Mouse (Mus musculus) brain, adult 2 months (tissue): Measurements from ENCODE around the gene 4930572O03Rik.
"Not testable (repeated sequence)": the region's sequence is repeated elsewhere in the genome, so short reads cannot be mapped to it uniquely, and the experiment has no call there.

Experiments used
- DNase-seq: peaks from one replicate; pipeline ENCODE4 v3.0.0; 2011; ENCODE audit warnings: low read depth, low spot score

4930572O03Rik gene

DNA sequence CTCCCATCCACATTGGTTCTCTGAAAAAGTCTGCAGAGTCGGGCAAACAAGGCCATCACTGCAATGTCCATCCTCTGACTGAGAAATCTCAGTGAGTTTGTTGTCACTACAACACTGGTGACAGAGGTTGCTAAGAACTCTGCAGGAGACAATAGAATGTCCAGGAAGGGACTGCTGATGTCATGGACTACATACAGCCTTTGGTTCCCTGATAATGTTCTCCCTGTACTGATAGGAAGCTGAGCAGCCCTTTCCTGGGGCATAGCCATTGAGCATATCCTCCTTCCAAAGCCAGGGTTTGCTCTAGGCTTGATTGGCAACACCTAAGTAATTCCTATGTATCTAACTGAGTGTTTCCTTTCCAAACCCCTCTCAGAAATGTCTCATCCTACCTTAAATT is at the start of gene 4930572O03Rik:
Gene 4930572O03Rik (minus strand): TSS at position 101 of the 400 bp plus-strand sequence.
- not testable (repeated sequence) for DNase-seq

- DNase-seq, result not testable (repeated sequence)
These were observed 46.0 kb upstream of the 4930572O03Rik start for GRCm38 (mm10) chr5:15702891-15703290.

- DNase-seq, result not testable (repeated sequence)
These were observed 40.9 kb upstream of the 4930572O03Rik start for GRCm38 (mm10) chr5:15697719-15698118.

GRCm38 (mm10) chr5:15691849-15692248 is 35.0 kb upstream of the 4930572O03Rik start:
- not testable (repeated sequence) for DNase-seq

DNA sequence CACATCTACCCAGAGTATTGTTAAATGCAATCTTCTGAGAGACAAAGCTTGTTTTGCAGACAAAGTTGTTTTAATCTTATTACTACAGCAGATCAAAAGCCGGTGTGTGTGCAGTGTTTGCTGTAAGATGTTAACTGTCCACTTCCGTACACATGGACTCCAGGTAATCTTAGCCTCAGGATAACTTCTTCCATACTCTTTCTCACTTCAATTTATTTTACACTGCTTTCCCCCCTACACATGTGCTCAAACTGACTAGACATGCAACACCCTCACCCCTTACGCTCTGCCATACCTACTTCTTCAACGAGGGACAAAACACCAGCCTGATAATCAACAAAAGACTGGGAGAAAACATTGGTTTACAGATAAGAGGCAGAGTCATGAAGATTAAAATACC is 34.0 kb upstream of the 4930572O03Rik start:
- not testable (repeated sequence) for DNase-seq

DNA sequence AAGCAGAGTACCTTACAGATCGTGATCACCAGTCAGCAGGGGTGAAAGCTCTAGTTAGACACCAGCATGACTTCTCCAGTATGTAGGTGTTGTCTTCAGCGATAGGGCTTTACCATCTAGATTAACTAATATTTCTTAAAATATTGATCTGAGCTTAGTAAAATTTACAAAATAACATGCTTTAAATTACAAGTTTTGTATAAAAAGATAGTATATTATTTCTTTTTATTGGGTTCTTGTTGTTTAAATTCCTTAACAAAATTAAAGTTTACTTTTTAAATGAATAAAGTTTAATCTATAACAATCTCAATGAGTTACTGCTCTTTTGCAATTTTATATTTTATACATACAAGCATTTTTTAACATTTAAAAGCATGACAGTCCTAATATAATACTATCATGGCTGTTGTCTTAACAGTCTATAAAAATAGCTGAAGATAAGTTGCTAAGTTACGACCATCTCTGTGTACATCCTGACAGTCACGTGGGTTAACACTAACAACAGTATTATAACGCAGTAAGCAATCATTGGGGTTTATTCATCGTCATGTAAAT is 32.9 kb upstream of the 4930572O03Rik start:
- not testable (repeated sequence) for DNase-seq

GRCm38 (mm10) chr5:15688874-15689658 is 32.2 kb upstream of the 4930572O03Rik start:
- DNase-seq, result not testable (repeated sequence)

DNA sequence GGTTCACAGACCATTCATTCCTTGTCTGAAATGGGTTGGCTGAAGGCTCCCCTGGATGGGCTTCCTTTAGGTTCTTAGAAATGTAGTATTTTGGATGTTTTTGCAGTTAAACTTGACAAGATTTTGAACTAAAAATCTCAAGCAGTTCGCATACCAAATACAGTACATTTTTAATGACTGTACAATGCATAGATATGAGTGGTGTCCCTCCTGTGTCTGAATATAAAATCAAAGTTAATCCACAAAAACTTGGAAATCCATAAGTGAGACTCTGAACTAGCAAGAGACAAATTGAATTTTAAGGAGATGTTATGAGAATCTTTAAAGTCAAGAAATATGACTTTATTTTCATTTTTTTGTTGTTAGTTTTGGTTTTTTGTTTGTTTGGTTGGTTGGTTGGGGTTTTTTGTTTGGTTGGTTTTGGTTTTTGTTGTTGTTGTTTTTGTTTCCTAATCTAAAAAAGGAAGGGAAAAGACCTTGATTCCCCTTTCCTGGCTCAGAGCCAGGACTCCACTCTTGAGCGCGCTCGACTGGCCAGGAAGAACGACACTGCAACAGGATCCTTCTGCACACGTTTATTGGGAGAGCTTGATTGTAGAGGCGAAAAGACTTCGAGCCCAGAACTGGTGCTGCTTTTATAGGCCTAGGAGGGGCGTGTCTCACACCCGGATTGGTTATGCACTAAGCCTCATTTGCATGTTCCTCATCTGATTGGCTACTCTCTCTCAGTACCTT is 24.6 kb upstream of the 4930572O03Rik start:
- not testable (repeated sequence) for DNase-seq

GRCm38 (mm10) chr5:15679980-15680949 is 23.4 kb upstream of the 4930572O03Rik start:
- not testable (repeated sequence) for DNase-seq

DNA sequence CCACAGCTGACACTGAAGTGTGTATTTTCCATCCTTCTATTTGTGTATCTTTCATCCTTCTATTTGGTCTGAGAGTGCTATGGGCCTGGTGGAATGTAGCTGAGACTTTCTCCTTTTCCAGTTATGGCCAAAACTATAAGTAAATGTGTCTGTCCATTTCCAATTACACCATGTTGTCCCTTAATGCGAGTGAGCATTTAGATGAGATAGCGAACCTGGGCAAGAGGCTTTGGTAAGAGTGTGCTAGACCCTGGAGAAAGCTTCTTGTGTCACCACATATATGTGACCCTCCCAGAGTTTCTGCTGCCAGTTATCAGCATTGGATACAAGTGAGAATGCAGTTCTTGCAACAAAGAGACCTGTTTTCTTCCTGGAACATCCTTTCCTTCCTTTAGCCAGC is 22.0 kb upstream of the 4930572O03Rik start:
- DNase-seq, result not testable (repeated sequence)

- DNase-seq, result not testable (repeated sequence)
These were observed 20.9 kb upstream of the 4930572O03Rik start for GRCm38 (mm10) chr5:15677750-15678149.

DNA sequence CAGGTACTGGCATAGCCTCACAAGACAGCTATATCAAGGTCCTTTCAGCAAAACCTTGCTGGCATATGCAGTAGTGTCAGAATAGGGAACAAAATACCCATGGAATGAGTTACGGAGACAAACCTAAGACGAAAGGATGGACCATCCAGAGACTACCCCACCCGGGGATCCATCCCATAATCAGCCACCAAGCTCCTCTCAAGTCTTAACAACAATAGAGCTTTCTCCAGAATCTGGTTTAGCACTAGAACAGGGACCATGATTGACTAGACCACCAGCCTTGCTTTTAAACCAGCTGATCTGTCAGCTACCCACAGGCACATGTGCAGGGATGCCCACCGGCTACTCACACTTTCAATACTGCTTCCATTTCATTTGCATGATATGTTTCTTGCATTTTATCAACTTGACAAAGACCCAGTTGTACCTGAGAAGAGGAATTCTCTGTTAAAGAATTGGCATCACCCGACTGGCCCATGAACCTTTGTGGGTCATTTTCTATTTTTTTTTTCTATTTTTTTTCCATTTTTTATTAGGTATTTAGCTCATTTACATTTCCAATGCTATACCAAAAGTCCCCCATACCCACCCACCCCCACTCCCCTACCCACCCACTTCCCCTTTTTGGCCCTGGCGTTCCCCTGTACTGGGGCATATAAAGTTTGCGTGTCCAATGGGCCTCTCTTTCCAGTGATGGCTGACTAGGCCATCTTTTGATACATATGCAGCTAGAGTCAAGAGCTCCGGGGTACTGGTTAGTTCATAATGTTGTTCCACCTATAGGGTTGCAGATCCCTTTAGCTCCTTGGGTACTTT is 17.8 kb upstream of the 4930572O03Rik start:
- not testable (repeated sequence) for DNase-seq

DNA sequence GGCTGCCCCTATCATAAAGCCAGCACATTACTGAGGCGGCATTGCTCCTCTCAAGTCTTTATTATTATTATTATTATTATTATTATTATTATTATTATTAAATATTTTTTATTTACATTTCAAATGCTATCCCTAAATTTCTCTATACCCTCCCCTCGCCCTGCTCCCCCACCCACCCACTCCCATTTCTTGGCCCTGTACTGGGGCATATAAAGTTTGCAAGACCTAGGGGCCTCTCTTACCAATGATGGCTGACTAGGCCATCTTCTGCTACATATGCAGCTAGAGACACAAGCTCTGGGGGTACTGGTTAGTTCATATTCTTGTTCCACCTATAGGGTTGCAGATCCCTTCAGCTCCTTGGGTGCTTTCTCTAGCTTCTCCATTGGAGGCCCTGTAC is 17.1 kb upstream of the 4930572O03Rik start:
- DNase-seq, result not testable (repeated sequence)

DNA sequence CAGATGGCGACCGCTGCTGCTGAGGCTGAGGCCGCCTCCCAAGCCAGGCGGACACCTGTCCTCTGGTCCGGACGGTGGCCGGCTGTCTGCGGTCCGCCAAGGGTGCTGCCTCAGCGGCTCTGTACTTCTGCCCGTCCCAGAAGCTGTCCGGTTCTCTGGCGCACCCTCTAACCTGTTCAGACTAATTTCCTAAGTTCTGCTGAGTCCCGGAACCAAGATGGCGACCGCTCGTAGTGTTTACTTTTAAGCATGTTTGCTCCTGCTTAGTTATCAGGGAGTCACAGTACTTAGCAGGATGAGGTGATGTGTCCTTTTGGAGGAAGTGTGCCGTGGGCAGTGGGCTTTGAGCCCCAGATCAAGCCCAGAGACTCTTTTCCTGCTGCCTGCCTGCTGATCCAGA is 13.9 kb upstream of the 4930572O03Rik start:
- DNase-seq, result not testable (repeated sequence)

DNA sequence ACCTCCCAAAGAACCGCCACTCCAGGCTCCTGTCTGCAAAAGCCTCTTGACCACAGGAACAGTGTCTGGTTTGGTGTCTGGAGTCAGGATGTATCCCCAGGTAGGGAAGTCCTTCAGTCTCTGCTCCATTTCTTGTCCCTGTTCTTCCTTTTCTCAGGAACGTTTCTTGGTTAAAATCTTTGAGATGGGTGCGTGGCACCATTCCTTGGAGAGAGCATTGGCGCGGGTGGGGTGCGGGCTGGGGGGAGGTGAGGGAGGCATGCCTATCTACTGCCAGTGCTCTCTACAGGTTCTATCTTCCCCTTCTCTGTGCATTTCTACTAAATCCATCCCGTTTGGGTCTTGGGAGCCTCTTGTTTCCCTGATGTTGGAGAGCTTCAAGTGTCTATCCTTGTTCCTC is 7.0 kb upstream of the 4930572O03Rik start:
- not testable (repeated sequence) for DNase-seq

DNA sequence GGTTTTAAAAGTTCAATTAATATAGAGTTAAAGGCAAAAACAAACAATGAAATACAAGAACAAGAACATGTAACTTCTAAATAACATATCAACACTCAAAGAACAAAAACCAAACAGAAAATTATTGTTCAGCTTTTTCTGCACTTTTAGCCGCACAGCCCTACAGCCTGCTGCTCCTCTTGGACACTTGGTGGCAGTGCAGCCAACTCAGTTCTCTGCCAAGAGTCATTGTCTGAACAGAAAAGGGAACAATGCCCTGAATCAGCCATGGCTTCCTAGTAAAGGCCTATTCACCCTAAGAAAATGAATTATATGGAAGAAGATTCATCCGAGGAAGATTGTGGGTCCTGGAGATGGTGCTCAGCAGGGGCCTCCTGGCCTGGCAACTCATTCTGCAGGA is 4.5 kb downstream of the 4930572O03Rik start:
- peak; percentile 29 for DNase-seq

DNA sequence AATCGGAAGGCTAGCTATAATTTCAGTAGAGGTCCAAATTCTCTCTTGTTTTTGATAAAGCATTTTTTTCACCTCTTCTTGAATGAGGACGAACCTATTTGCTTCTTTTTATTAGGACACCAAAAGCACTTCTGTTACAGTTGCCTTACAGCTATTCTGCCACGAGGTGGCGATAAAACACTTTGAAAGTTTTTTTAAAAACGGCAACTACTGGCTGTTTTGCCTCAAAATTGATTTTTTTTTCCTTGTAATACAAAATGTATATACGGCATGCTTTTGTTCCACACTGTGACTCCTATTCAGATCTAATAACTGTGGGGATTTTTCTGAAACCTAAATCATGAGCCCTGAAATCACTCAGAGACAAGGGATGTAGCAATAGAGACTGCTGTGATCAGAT is 11.2 kb downstream of the 4930572O03Rik start:
- not testable (repeated sequence) for DNase-seq

GRCm38 (mm10) chr5:15637637-15638036 is 19.2 kb downstream of the 4930572O03Rik start:
- not testable (repeated sequence) for DNase-seq

GRCm38 (mm10) chr5:15630068-15630467 is 26.8 kb downstream of the 4930572O03Rik start:
- DNase-seq, result not testable (repeated sequence)

DNA sequence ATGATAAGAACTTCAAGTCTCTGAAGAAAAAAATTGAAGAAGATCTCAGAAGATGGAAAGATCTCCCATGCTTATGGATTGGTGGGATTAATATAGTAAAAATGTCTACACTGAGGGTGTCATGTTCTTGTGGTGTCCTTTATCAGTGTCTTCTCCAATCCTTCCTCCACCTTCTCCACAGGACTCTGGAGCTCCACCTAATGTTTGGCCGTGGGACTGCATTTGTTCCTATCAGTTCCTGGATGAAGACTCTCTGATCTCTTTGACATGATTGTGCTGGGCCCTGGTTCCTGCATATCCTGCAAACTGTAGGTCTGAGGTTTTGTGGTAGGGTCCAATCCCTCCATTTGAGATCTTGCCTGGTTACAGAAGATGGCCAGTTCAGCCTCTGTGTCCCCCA is 28.7 kb downstream of the 4930572O03Rik start:
- not testable (repeated sequence) for DNase-seq
